Mouse (Mus musculus) spleen, adult 2 months (tissue): Measurements from ENCODE around the gene Samsn1.

Experiments
- CTCF ChIP-seq: fragments of 200-500 bp; IDR thresholded peaks from 2 replicates; pipeline ENCODE4 v1.5.1; 2011; ENCODE audit warnings: mild to moderate bottlenecking, inconsistent platforms; ENCODE audit not compliant: insufficient read depth, insufficient read length, insufficient replicate concordance; ENCODE audit errors: extremely low read depth
- POLR2A ChIP-seq: fragments of 200-500 bp; IDR thresholded peaks from 2 replicates; pipeline ENCODE4 v1.6.1; 2011; ENCODE audit warnings: low read depth, low read length, inconsistent platforms

DNA sequence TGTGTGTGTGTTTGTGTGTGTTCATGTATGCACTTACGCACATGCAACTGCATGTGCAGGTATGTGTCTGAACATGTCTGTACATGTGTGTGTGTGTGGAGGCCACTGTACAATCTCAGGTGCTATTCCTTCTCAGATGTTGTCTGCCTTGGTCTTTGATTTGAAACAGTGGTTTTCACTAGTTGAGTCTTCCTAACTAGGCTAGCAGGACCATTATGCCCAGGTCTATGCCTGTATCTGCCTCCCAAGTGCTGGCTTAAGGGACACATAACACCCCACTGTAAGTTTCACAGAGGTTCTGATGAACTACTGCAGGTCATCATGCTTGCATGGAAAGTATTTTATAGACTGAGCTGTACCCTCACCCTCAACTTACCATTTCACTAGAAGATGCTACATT is 115.8 kb downstream of the Samsn1 start:
- TF ChIP-seq CTCF = no peak
- TF ChIP-seq POLR2A = no peak
